Comparison of ENCODE assay signal across 25 mouse cellular contexts in genomic region chr12:26410443-26410842, GRCm38 (mm10). TPM values are rescaled to one million over a fixed set of nuclear protein-coding genes. Genes with fewer than 3 reads are reported as not detected.
A peak's percentile ranks its signal among the peaks of the same experiment; 100 is the strongest.
DNase-seq lines count a peak whose midpoint lies in the region; ATAC-seq and TF ChIP-seq lines count a peak whose summit lies in the region.
"Had no signal": no experiment of that assay in that cellular context is flagged by ENCODE, and none has a peak within 500 bp of the region (broad histone marks: within the 10 kb centered on the region; RNA-seq: fewer than 3 reads in every experiment).

No protein-coding gene starts in this region.

- DNase-seq in heart, adult 2 months = no peak
- no peak for DNase-seq in heart, adult 8-10 months (ENCODE audit: low spot score)
- peak; percentile 33 for DNase-seq in midbrain, embryonic 11.5 days (ENCODE audit: low spot score, missing footprints)
- DNase-seq in cerebellum, adult 18-20 months = no peak
- DNase-seq in gastrocnemius, adult 18-20 months (ENCODE audit: low spot score) = no peak
- DNase-seq: adrenal gland, postnatal 14 days; cerebellum, adult 11-12 months; cerebellum, postnatal 10 days; gastrocnemius, postnatal 36 days; heart, postnatal 14 days; kidney, adult 8-10 months; kidney, postnatal 10 days; layer of hippocampus, adult 9-11 months; thymus, postnatal 14 days had no signal

- 57% methylated on average over 3 of the region's 3 CpGs for WGBS in heart, adult 2 months
- WGBS in midbrain, embryonic 11.5 days = 98% methylated on average over 3 of the region's 3 CpGs
- 98% methylated on average over 3 of the region's 3 CpGs for WGBS in midbrain, embryonic 13.5 days
- WGBS in bone marrow, adult 2 months = 56% methylated on average over 3 of the region's 3 CpGs

- no peaks in the 10 kb centered on the region for H3K9me3 ChIP-seq in midbrain, embryonic 11.5 days (ENCODE audit: control insufficient read depth, low read length)
- H3K9me3 ChIP-seq in midbrain, embryonic 13.5 days = no peaks in the 10 kb centered on the region
- H3K9me3 ChIP-seq: forebrain, embryonic 12.5 days; intestine, embryonic 15.5 days; limb, embryonic 12.5 days; midbrain, embryonic 10.5 days; neural tube, embryonic 15.5 days had no signal

- H3K27me3 ChIP-seq in heart, adult 2 months (ENCODE audit: control insufficient read depth, insufficient read depth, low read length) = no peaks in the 10 kb centered on the region
- no peaks in the 10 kb centered on the region for H3K27me3 ChIP-seq in midbrain, embryonic 11.5 days (ENCODE audit: control insufficient read depth, insufficient read depth, low read length)
- H3K27me3 ChIP-seq in midbrain, embryonic 13.5 days = no peaks in the 10 kb centered on the region
- H3K27me3 ChIP-seq: forebrain, embryonic 12.5 days; intestine, embryonic 15.5 days; limb, embryonic 12.5 days; neural tube, embryonic 15.5 days had no signal

- no peak overlapping the region; the same call in 1 of the 2 replicates for H3K27ac ChIP-seq in heart, adult 2 months
- no peak overlapping the region for H3K27ac ChIP-seq in midbrain, embryonic 11.5 days (ENCODE audit: low read depth, low read length)
- no peak overlapping the region for H3K27ac ChIP-seq in midbrain, embryonic 13.5 days
- peak overlapping the region; percentile 29; the same call in 1 of the 2 replicates for H3K27ac ChIP-seq in bone marrow, adult 2 months (ENCODE audit: control insufficient read depth, insufficient read depth, low read depth, low read length, poor library complexity)
- H3K27ac ChIP-seq: forebrain, embryonic 12.5 days; intestine, embryonic 15.5 days; limb, embryonic 12.5 days; macrophage; midbrain, embryonic 10.5 days; neural tube, embryonic 15.5 days had no signal

- peak; percentile 23 for TF ChIP-seq CTCF in heart, adult 2 months (IDR thresholded peaks at IDR 0.05)
- TF ChIP-seq CTCF in bone marrow, adult 2 months (IDR thresholded peaks at IDR 0.05; ENCODE audit: control insufficient read depth, insufficient read depth, low read length) = no peak

- no peak for ATAC-seq in midbrain, embryonic 11.5 days (ENCODE audit: low FRiP score)
- ATAC-seq in midbrain, embryonic 13.5 days = no peak
- ATAC-seq in megakaryocyte progenitor cell, adult 5-6 weeks (replicated peaks; ENCODE audit: poor library complexity) = peak; percentile 30
- ATAC-seq: hindbrain, embryonic 16.5 days; intestine, embryonic 15.5 days had no signal

- intact Hi-C loops in heart, adult 2 months (cut with DNase I) = loop anchor here (10.0 kb wide), 1 partner anchor 1316 kb away; the partner anchor contains the start of gene Id2

- no peak overlapping the region for H3K9ac ChIP-seq in heart, adult 2 months (ENCODE audit: low read depth, low read length)
- H3K9ac ChIP-seq in midbrain, embryonic 11.5 days (ENCODE audit: low read length) = no peak overlapping the region
- no peak overlapping the region for H3K9ac ChIP-seq in midbrain, embryonic 13.5 days (replicated peaks)
- H3K9ac ChIP-seq: forebrain, embryonic 12.5 days; intestine, embryonic 15.5 days; limb, embryonic 12.5 days; neural tube, embryonic 15.5 days had no signal

- H3K4me1 ChIP-seq in heart, adult 2 months (ENCODE audit: control insufficient read depth, insufficient read depth, low read length) = peaks cover 28% of the 10 kb centered on the region
- peaks cover 15% of the 10 kb centered on the region for H3K4me1 ChIP-seq in midbrain, embryonic 11.5 days (ENCODE audit: control insufficient read depth, insufficient read depth, low read length)
- peaks cover 53% of the 10 kb centered on the region for H3K4me1 ChIP-seq in midbrain, embryonic 13.5 days (replicated peaks)
- H3K4me1 ChIP-seq in bone marrow, adult 2 months (ENCODE audit: control insufficient read depth, insufficient read depth, low read length) = peaks cover 2% of the 10 kb centered on the region

- no peak overlapping the region for H3K4me3 ChIP-seq in heart, adult 2 months
- H3K4me3 ChIP-seq in midbrain, embryonic 11.5 days (ENCODE audit: low read depth, low read length) = no peak overlapping the region
- no peak overlapping the region for H3K4me3 ChIP-seq in midbrain, embryonic 13.5 days (replicated peaks)
- H3K4me3 ChIP-seq in bone marrow, adult 2 months (replicated peaks; ENCODE audit: control insufficient read depth, low read depth, low read length) = no peak overlapping the region
- H3K4me3 ChIP-seq: forebrain, embryonic 12.5 days; intestine, embryonic 15.5 days; limb, embryonic 12.5 days; midbrain, embryonic 10.5 days; neural tube, embryonic 15.5 days had no signal

- no peak for TF ChIP-seq EP300 in heart, adult 2 months (IDR thresholded peaks at IDR 0.05; ENCODE audit: insufficient read depth, low read depth, low read length)

- no peak for TF ChIP-seq POLR2A in heart, adult 2 months (IDR thresholded peaks at IDR 0.05; ENCODE audit: insufficient read depth, low read depth, low read length)
- no peak for TF ChIP-seq POLR2A in bone marrow, adult 2 months (IDR thresholded peaks at IDR 0.05; ENCODE audit: borderline replicate concordance, control insufficient read depth, low read depth, low read length)

- H3K36me3 ChIP-seq in heart, adult 2 months (ENCODE audit: control insufficient read depth, insufficient read depth, low read length) = no peaks in the 10 kb centered on the region
- peaks cover 4% of the 10 kb centered on the region; the same call in 1 of the 2 replicates for H3K36me3 ChIP-seq in midbrain, embryonic 11.5 days (ENCODE audit: control insufficient read depth, insufficient read depth, low read length)
- H3K36me3 ChIP-seq in midbrain, embryonic 13.5 days = peaks cover 15% of the 10 kb centered on the region
- H3K36me3 ChIP-seq: G1E; intestine, embryonic 15.5 days; neural tube, embryonic 15.5 days had no signal

- H3K4me2 ChIP-seq in midbrain, embryonic 11.5 days = no peak overlapping the region
- no peak overlapping the region for H3K4me2 ChIP-seq in midbrain, embryonic 13.5 days (replicated peaks)
- H3K4me2 ChIP-seq: forebrain, embryonic 12.5 days; intestine, embryonic 15.5 days; limb, embryonic 12.5 days; neural tube, embryonic 15.5 days had no signal

- peaks cover 2% of the 10 kb centered on the region for H3K79me2 ChIP-seq in heart, adult 2 months (replicated peaks; ENCODE audit: control insufficient read depth, insufficient read depth, low read length)

RNA-seq across cellular contexts. Expression of gene Rnf144a, which starts 4.6 kb away (rescaled TPM):
- 10 to 100 TPM; 12.7 to 13.4 TPM for total RNA-seq in heart, adult 2 months (2021)
- polyA plus RNA-seq in heart, adult 2 months (2012; rRNA removed) = 11.5 and 17.2 TPM in 2 replicates
- total RNA-seq in heart, adult 8-10 months (2022) = 10 to 100 TPM in 2 of 4 experiments, 1 to 10 TPM in 2; 4.8 to 11.7 (median 8.9) TPM
- 24.7 and 25.5 TPM in 2 replicates for polyA plus RNA-seq in midbrain, embryonic 11.5 days (2014; fragmentation: Nextera tagmentation; extraction: Ambion mirVana)
- polyA plus RNA-seq in midbrain, embryonic 13.5 days (2015; fragmentation: Nextera tagmentation; extraction: Ambion mirVana) = 29.0 and 32.9 TPM in 2 replicates
- polyA plus RNA-seq in bone marrow, adult 2 months (2011; ENCODE audit: insufficient read depth, insufficient read length, low replicate concordance, missing spikeins) = 7.6 and 13.2 TPM in 2 replicates
- total RNA-seq in megakaryocyte progenitor cell, adult 5-6 weeks (2015) = 17.4 and 19.1 TPM in 2 replicates
- 15.1 and 16.8 TPM in 2 replicates for total RNA-seq in megakaryocyte progenitor cell, adult 5-6 weeks (2017)
- 1 to 10 TPM; 2.9 to 4.4 TPM for total RNA-seq in gastrocnemius, adult 18-20 months (2021)
- polyA plus RNA-seq: G1E had no signal

RNA-seq across cellular contexts. Expression of gene Rsad2, which starts 45.8 kb away (rescaled TPM):
- total RNA-seq in heart, adult 2 months (2021) = 10 to 100 TPM in 1 of 2 experiments, 1 to 10 TPM in 1; 7.4 to 14.4 TPM
- 6.9 and 8.2 TPM in 2 replicates for polyA plus RNA-seq in heart, adult 2 months (2012; rRNA removed)
- 1 to 10 TPM; 4.0 to 7.3 (median 5.7) TPM for total RNA-seq in heart, adult 8-10 months (2022)
- 0.14 and 0.18 TPM in 2 replicates for polyA plus RNA-seq in midbrain, embryonic 11.5 days (2014; fragmentation: Nextera tagmentation; extraction: Ambion mirVana)
- 0.15 and 0.36 TPM in 2 replicates for polyA plus RNA-seq in midbrain, embryonic 13.5 days (2015; fragmentation: Nextera tagmentation; extraction: Ambion mirVana)
- polyA plus RNA-seq in bone marrow, adult 2 months (2011; ENCODE audit: insufficient read depth, insufficient read length, low replicate concordance, missing spikeins) = 114 and 157 TPM in 2 replicates
- 0.96 and 1.3 TPM in 2 replicates for total RNA-seq in megakaryocyte progenitor cell, adult 5-6 weeks (2015)
- 0.87 and 1.0 TPM in 2 replicates for total RNA-seq in megakaryocyte progenitor cell, adult 5-6 weeks (2017)
- total RNA-seq in gastrocnemius, adult 18-20 months (2021) = under 1 TPM; 0.28 to 0.46 TPM
- polyA plus RNA-seq: G1E had no signal

RNA-seq across cellular contexts. Expression of gene Cmpk2, which starts 58.6 kb away (rescaled TPM):
- 1 to 10 TPM; 4.2 to 4.5 TPM for total RNA-seq in heart, adult 2 months (2021)
- polyA plus RNA-seq in heart, adult 2 months (2012; rRNA removed) = 3.8 and 6.6 TPM in 2 replicates
- 1 to 10 TPM; 3.5 to 4.6 (median 4.4) TPM for total RNA-seq in heart, adult 8-10 months (2022)
- 7.6 and 7.8 TPM in 2 replicates for polyA plus RNA-seq in midbrain, embryonic 11.5 days (2014; fragmentation: Nextera tagmentation; extraction: Ambion mirVana)
- polyA plus RNA-seq in midbrain, embryonic 13.5 days (2015; fragmentation: Nextera tagmentation; extraction: Ambion mirVana) = 7.6 and 8.5 TPM in 2 replicates
- polyA plus RNA-seq in bone marrow, adult 2 months (2011; ENCODE audit: insufficient read depth, insufficient read length, low replicate concordance, missing spikeins) = 24.7 and 27.8 TPM in 2 replicates
- 23.2 and 25.2 TPM in 2 replicates for total RNA-seq in megakaryocyte progenitor cell, adult 5-6 weeks (2015)
- total RNA-seq in megakaryocyte progenitor cell, adult 5-6 weeks (2017) = 11.7 and 16.1 TPM in 2 replicates
- total RNA-seq in gastrocnemius, adult 18-20 months (2021) = 1 to 10 TPM in 1 of 2 experiments, under 1 TPM in 1; 0.98 to 2.2 TPM
- polyA plus RNA-seq: G1E had no signal
